Mouse (Mus musculus): ENCODE measurements around the gene Arhgap25. TPM values are rescaled to one million over a fixed set of nuclear protein-coding genes. Genes with fewer than 3 reads are reported as not detected.
A peak's percentile ranks its signal among the peaks of the same experiment; 100 is the strongest.
"Not testable (repeated sequence)": the region's sequence is repeated elsewhere in the genome, so short reads cannot be mapped to it uniquely, and the experiment has no call there.

Gene Arhgap25
- polyA plus RNA-seq (2014; fragmentation: Nextera tagmentation; extraction: Ambion mirVana): 6.9 and 7.9 TPM in 2 replicates

DNA sequence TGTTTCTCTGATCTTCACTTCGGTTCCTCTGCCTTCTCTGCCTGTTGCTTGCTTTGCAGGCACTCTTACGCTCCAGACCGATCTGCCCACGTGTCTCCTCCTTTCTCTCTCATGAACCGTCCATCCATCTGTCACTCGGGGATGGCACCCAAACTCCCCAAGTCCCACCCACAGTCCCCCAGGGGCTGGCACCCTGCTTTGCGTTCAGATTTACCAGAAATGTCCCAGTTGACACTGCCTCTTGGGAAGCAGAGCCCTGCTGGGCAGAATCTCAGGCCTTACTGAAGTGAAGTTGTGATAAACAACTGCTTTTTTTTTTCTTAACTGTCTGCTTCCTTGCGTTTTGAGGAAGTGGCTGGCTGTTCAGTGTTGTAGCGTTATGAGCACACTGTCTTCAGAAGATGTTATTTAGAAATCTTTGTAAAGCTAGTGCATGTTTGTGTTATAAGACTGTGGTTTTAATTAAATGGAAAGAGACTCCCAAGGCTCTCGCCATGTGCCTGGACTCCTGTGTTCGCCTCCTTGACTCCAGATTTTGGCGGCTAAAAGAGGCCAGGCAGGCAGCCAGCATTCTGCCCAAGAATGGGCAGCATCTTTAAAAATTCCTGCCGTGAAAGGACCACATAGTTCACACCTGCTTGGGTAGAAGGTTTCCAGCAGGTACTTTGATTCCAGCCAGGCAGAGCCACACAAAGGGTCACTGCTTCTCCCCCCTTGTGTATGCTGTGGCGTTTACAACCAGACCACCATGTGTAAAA, at the start of gene Arhgap25:
Arhgap25 (minus strand) TSS at position 307 of the 758 bp plus-strand sequence.
- DNase-seq (ENCODE audit: low spot score) (no peak), ATAC-seq (replicated peaks; ENCODE audit: low FRiP score) (no peak)
- Histone ChIP-seq H3K4me1 (replicated peaks; ENCODE audit: control insufficient read depth, insufficient read depth, low read length) (peaks cover 11% of the 10 kb centered on the region), H3K4me3 (ENCODE audit: low read depth, low read length) (no peak within 1 kb of the TSS), H3K9ac (ENCODE audit: low read depth, low read length) (no peak within 1 kb of the TSS), H3K27ac (ENCODE audit: low read depth, low read length) (no peak within 1 kb of the TSS), H3K27me3 (replicated peaks; ENCODE audit: control insufficient read depth, insufficient read depth, low read length) (peaks cover 10% of the 10 kb centered on the region), H3K4me2 (peak within 1 kb of the TSS; percentile 23; the same call in 1 of the 2 replicates), H3K9me3 (ENCODE audit: control insufficient read depth, low read length) (no peaks in the 10 kb centered on the region), H3K36me3 (ENCODE audit: control insufficient read depth, insufficient read depth, low read length) (no peaks in the 10 kb centered on the region)
- WGBS: 44% methylated on average over 14 of the region's 14 CpGs

GRCm38 (mm10) chr6:87582456-87582855, 49.4 kb upstream of the Arhgap25 start:
- Histone ChIP-seq H3K4me3 (ENCODE audit: low read depth, low read length) (no peak overlapping the region), H3K4me2 (peak overlapping the region; percentile 23), H3K9ac (ENCODE audit: low read depth, low read length) (no peak overlapping the region), H3K9me3 (ENCODE audit: control insufficient read depth, low read length) (no peaks in the 10 kb centered on the region), H3K4me1 (replicated peaks; ENCODE audit: control insufficient read depth, insufficient read depth, low read length) (peaks cover 26% of the 10 kb centered on the region), H3K27me3 (replicated peaks; ENCODE audit: control insufficient read depth, insufficient read depth, low read length) (peaks cover 10% of the 10 kb centered on the region), H3K27ac (ENCODE audit: low read depth, low read length) (peak overlapping the region; percentile 41; the same call in 1 of the 2 replicates), H3K36me3 (ENCODE audit: control insufficient read depth, insufficient read depth, low read length) (no peaks in the 10 kb centered on the region)
- no peak for ATAC-seq (replicated peaks; ENCODE audit: low FRiP score)
- DNase-seq (ENCODE audit: low spot score): no peak
- WGBS: 42% methylated on average over 6 of the region's 6 CpGs

- Histone ChIP-seq H3K4me1 (replicated peaks; ENCODE audit: control insufficient read depth, insufficient read depth, low read length) (peaks cover 27% of the 10 kb centered on the region), H3K4me3 (ENCODE audit: low read depth, low read length) (no peak overlapping the region), H3K4me2 (no peak overlapping the region), H3K9me3 (ENCODE audit: control insufficient read depth, low read length) (no peaks in the 10 kb centered on the region), H3K27ac (ENCODE audit: low read depth, low read length) (no peak overlapping the region), H3K36me3 (ENCODE audit: control insufficient read depth, insufficient read depth, low read length) (no peaks in the 10 kb centered on the region), H3K27me3 (replicated peaks; ENCODE audit: control insufficient read depth, insufficient read depth, low read length) (peaks cover 4% of the 10 kb centered on the region; the same call in 1 of the 2 replicates), H3K9ac (ENCODE audit: low read depth, low read length) (no peak overlapping the region)
- WGBS: 63% methylated on average over 18 of the region's 18 CpGs
- ATAC-seq (replicated peaks; ENCODE audit: low FRiP score) (no peak), DNase-seq (ENCODE audit: low spot score) (no peak)
Measured at GRCm38 (mm10) chr6:87581581-87581980, 48.5 kb upstream of the Arhgap25 start.

DNA sequence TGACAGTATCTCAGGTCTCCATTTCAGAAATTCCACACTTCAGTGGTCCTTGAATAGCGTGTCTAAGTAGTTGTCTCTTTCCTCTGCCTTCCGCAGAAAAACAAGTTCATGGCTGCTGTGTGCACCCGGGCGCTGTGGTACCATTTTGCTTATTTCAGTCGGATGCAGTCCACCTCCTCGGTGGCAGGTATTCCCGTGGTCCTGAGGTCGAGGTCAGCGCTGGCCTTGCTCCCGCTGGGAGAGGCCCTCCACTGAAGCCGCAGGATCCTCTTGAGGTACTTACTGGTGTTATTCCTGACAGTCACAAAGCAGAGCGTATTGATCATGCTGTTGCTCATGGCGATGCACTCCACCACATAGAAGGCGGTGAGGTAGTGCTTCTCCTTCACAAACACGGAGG, 48.0 kb upstream of the Arhgap25 start:
- H3K9me3 ChIP-seq (ENCODE audit: control insufficient read depth, low read length): no peaks in the 10 kb centered on the region
- DNase-seq (ENCODE audit: low spot score) (no peak), ATAC-seq (replicated peaks; ENCODE audit: low FRiP score) (no peak)
- H3K4me3 ChIP-seq (ENCODE audit: low read depth, low read length): no peak overlapping the region
- no peaks in the 10 kb centered on the region for H3K36me3 ChIP-seq (ENCODE audit: control insufficient read depth, insufficient read depth, low read length)
- H3K4me1 ChIP-seq (replicated peaks; ENCODE audit: control insufficient read depth, insufficient read depth, low read length): peaks cover 25% of the 10 kb centered on the region
- H3K4me2 ChIP-seq: no peak overlapping the region
- no peak overlapping the region for H3K27ac ChIP-seq (ENCODE audit: low read depth, low read length)
- 85% methylated on average over 15 of the region's 15 CpGs for WGBS
- H3K9ac ChIP-seq (ENCODE audit: low read depth, low read length): no peak overlapping the region
- H3K27me3 ChIP-seq (replicated peaks; ENCODE audit: control insufficient read depth, insufficient read depth, low read length): peaks cover 3% of the 10 kb centered on the region; the same call in 1 of the 2 replicates

- WGBS: 48% methylated on average over 9 of the region's 9 CpGs
- no peak for ATAC-seq (replicated peaks; ENCODE audit: low FRiP score)
- Histone ChIP-seq H3K4me1 (replicated peaks; ENCODE audit: control insufficient read depth, insufficient read depth, low read length) (peaks cover 14% of the 10 kb centered on the region), H3K27ac (ENCODE audit: low read depth, low read length) (no peak overlapping the region), H3K36me3 (ENCODE audit: control insufficient read depth, insufficient read depth, low read length) (no peaks in the 10 kb centered on the region), H3K9ac (ENCODE audit: low read depth, low read length) (no peak overlapping the region), H3K9me3 (ENCODE audit: control insufficient read depth, low read length) (no peaks in the 10 kb centered on the region), H3K27me3 (replicated peaks; ENCODE audit: control insufficient read depth, insufficient read depth, low read length) (no peaks in the 10 kb centered on the region), H3K4me2 (no peak overlapping the region), H3K4me3 (ENCODE audit: low read depth, low read length) (no peak overlapping the region)
- DNase-seq (ENCODE audit: low spot score): no peak
Measured at GRCm38 (mm10) chr6:87578247-87578646, 45.2 kb upstream of the Arhgap25 start.

GRCm38 (mm10) chr6:87576648-87577330, 43.7 kb upstream of the Arhgap25 start:
- Histone ChIP-seq H3K36me3 (ENCODE audit: control insufficient read depth, insufficient read depth, low read length) (no peaks in the 10 kb centered on the region), H3K27me3 (replicated peaks; ENCODE audit: control insufficient read depth, insufficient read depth, low read length) (no peaks in the 10 kb centered on the region), H3K9me3 (ENCODE audit: control insufficient read depth, low read length) (no peaks in the 10 kb centered on the region), H3K27ac (ENCODE audit: low read depth, low read length) (no peak overlapping the region), H3K4me1 (replicated peaks; ENCODE audit: control insufficient read depth, insufficient read depth, low read length) (0 out of 2 replicates have a peak, but pooled peaks cover 2% of the 10 kb centered on the region), H3K9ac (ENCODE audit: low read depth, low read length) (no peak overlapping the region), H3K4me2 (no peak overlapping the region), H3K4me3 (ENCODE audit: low read depth, low read length) (no peak overlapping the region)
- 50% methylated on average over 4 of the region's 4 CpGs for WGBS
- no peak for ATAC-seq (replicated peaks; ENCODE audit: low FRiP score)
- no peak for DNase-seq (ENCODE audit: low spot score)

DNA sequence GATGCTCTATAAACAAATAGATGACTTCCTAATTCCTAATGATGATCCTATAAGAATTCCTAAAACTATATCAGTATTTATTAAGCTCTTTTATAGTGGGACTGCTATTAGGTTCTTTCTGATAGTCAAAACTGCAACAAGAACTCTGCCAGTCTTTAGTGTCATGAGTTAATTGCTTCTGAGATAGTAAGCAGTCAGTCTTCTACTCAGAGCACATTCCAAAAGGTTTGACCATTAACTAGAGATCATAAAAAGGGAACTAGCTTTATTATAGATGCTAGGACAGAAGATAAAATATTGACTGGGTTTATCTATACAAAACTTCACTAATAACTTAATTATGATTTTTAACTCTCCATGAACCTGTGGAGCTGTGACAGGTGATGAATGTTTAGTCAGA, 38.8 kb upstream of the Arhgap25 start:
- H3K27me3 ChIP-seq (replicated peaks; ENCODE audit: control insufficient read depth, insufficient read depth, low read length); H3K4me3 ChIP-seq (ENCODE audit: low read depth, low read length); H3K4me1 ChIP-seq (replicated peaks; ENCODE audit: control insufficient read depth, insufficient read depth, low read length); ATAC-seq (replicated peaks; ENCODE audit: low FRiP score); DNase-seq (ENCODE audit: low spot score); H3K9ac ChIP-seq (ENCODE audit: low read depth, low read length); H3K9me3 ChIP-seq (ENCODE audit: control insufficient read depth, low read length); H3K4me2 ChIP-seq; H3K27ac ChIP-seq (ENCODE audit: low read depth, low read length); H3K36me3 ChIP-seq (ENCODE audit: control insufficient read depth, insufficient read depth, low read length): not testable (repeated sequence)

- Histone ChIP-seq H3K9ac (ENCODE audit: low read depth, low read length) (no peak overlapping the region), H3K9me3 (ENCODE audit: control insufficient read depth, low read length) (no peaks in the 10 kb centered on the region), H3K4me3 (ENCODE audit: low read depth, low read length) (no peak overlapping the region), H3K4me1 (replicated peaks; ENCODE audit: control insufficient read depth, insufficient read depth, low read length) (no peaks in the 10 kb centered on the region), H3K36me3 (ENCODE audit: control insufficient read depth, insufficient read depth, low read length) (no peaks in the 10 kb centered on the region), H3K27ac (ENCODE audit: low read depth, low read length) (no peak overlapping the region), H3K4me2 (no peak overlapping the region), H3K27me3 (replicated peaks; ENCODE audit: control insufficient read depth, insufficient read depth, low read length) (no peaks in the 10 kb centered on the region)
- DNase-seq (ENCODE audit: low spot score): no peak
- no peak for ATAC-seq (replicated peaks; ENCODE audit: low FRiP score)
- WGBS: 65% methylated on average over 9 of the region's 9 CpGs
Measured at GRCm38 (mm10) chr6:87567686-87568593, 34.9 kb upstream of the Arhgap25 start.

Measured in liver, embryonic 11.5 days (tissue).